ENCODE assay signal across 16 mouse cellular contexts in the genomic region with DNA sequence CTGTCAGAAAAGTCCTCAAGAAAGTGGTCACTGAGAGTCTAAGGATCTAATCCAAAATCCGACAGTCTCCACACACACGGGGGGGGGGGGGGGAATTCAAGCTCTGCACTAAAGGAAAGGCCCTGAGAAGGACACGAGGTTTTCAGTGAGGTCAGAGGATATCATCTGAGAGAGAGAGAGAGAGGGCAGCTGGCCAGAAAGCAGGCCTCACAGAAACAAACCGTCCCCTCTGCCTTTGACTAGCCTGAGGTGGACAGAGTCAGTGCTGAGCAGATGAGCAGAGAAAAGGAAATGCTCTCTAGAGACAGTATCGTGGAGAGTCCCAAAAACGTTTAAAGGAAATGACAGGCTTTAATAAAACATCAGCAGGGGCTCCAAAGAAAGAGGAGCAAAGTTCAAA.
DNase-seq lines count a peak whose midpoint lies in the region; ATAC-seq and TF ChIP-seq lines count a peak whose summit lies in the region.
"Had no signal": no experiment of that assay in that cellular context is flagged by ENCODE, and none has a peak within 500 bp of the region (broad histone marks: within the 10 kb centered on the region; RNA-seq: fewer than 3 reads in every experiment).

No protein-coding gene starts in this region.

- 10% methylated on average over 6 of the region's 6 CpGs for WGBS in heart, adult 2 months
- WGBS in lung, embryonic 15.5 days, result 14% methylated on average over 6 of the region's 6 CpGs
- 11% methylated on average over 6 of the region's 6 CpGs for WGBS in heart, embryonic 13.5 days
- WGBS in embryonic facial prominence, embryonic 10.5 days, result 27% methylated on average over 6 of the region's 6 CpGs

- H3K4me1 ChIP-seq in heart, adult 2 months (ENCODE audit: control insufficient read depth, insufficient read depth, low read length), result peaks cover 10% of the 10 kb centered on the region; the same call in 1 of the 2 replicates
- H3K4me1 ChIP-seq in lung, embryonic 15.5 days, result peaks cover 40% of the 10 kb centered on the region
- H3K4me1 ChIP-seq in heart, embryonic 13.5 days, result peaks cover 53% of the 10 kb centered on the region
- peaks cover 15% of the 10 kb centered on the region for H3K4me1 ChIP-seq in embryonic facial prominence, embryonic 10.5 days
- H3K4me1 ChIP-seq: limb, embryonic 12.5 days had no signal

- H3K36me3 ChIP-seq in heart, adult 2 months (ENCODE audit: control insufficient read depth, insufficient read depth, low read length), result 0 out of 2 replicates have a peak, but pooled peaks cover 2% of the 10 kb centered on the region
- H3K36me3 ChIP-seq in lung, embryonic 15.5 days, result no peaks in the 10 kb centered on the region
- no peaks in the 10 kb centered on the region for H3K36me3 ChIP-seq in heart, embryonic 13.5 days
- H3K36me3 ChIP-seq in embryonic facial prominence, embryonic 10.5 days (replicated peaks), result no peaks in the 10 kb centered on the region
- H3K36me3 ChIP-seq: G1E; limb, embryonic 12.5 days; neural tube, embryonic 15.5 days had no signal

- no peak for TF ChIP-seq CTCF in heart, adult 2 months (IDR thresholded peaks at IDR 0.05)

- H3K27ac ChIP-seq in heart, adult 2 months, result no peak overlapping the region
- H3K27ac ChIP-seq in lung, embryonic 15.5 days, result peak overlapping the region; percentile 10
- H3K27ac ChIP-seq in heart, embryonic 13.5 days (replicated peaks), result peak overlapping the region; percentile 44
- H3K27ac ChIP-seq in embryonic facial prominence, embryonic 10.5 days (replicated peaks), result no peak overlapping the region
- H3K27ac ChIP-seq: hindbrain, embryonic 14.5 days; limb, embryonic 12.5 days; neural tube, embryonic 15.5 days had no signal

- no peaks in the 10 kb centered on the region for H3K9me3 ChIP-seq in lung, embryonic 15.5 days
- peaks cover 8% of the 10 kb centered on the region for H3K9me3 ChIP-seq in heart, embryonic 13.5 days
- peaks cover 5% of the 10 kb centered on the region; the same call in 1 of the 2 replicates for H3K9me3 ChIP-seq in embryonic facial prominence, embryonic 10.5 days
- H3K9me3 ChIP-seq: G1E; neural tube, embryonic 15.5 days had no signal

- no peak overlapping the region for H3K4me2 ChIP-seq in lung, embryonic 15.5 days
- no peak overlapping the region for H3K4me2 ChIP-seq in heart, embryonic 13.5 days
- H3K4me2 ChIP-seq: hindbrain, embryonic 14.5 days; limb, embryonic 12.5 days; neural tube, embryonic 15.5 days had no signal

- TF ChIP-seq POLR2A in heart, adult 2 months (IDR thresholded peaks at IDR 0.05; ENCODE audit: insufficient read depth, low read depth, low read length), result no peak

- peak; percentile 18 to 20 for DNase-seq in heart, adult 9 months (ENCODE audit: low spot score in 2 of 2)
- no peak for DNase-seq in heart, adult 2 months
- no peak for DNase-seq in lung, postnatal 4 days
- peak; percentile 27 for DNase-seq in skeletal muscle tissue, adult 2 months (ENCODE audit: low read depth, low spot score)
- DNase-seq in embryonic facial prominence, embryonic 10.5 days (ENCODE audit: low spot score), result no peak
- DNase-seq: cerebellum, adult 2 months; gastrocnemius, postnatal 14 days; liver, postnatal 0 days; right cerebral cortex, adult 18-20 months had no signal

- no peak overlapping the region for H3K9ac ChIP-seq in heart, adult 2 months (ENCODE audit: low read depth, low read length)
- no peak overlapping the region for H3K9ac ChIP-seq in lung, embryonic 15.5 days
- peak overlapping the region; percentile 45; the same call in 1 of the 2 replicates for H3K9ac ChIP-seq in heart, embryonic 13.5 days
- H3K9ac ChIP-seq: hindbrain, embryonic 14.5 days; limb, embryonic 12.5 days; liver, postnatal 0 days; neural tube, embryonic 15.5 days had no signal

- H3K79me2 ChIP-seq in heart, adult 2 months (replicated peaks; ENCODE audit: control insufficient read depth, insufficient read depth, low read length), result no peaks in the 10 kb centered on the region

- no peak overlapping the region for H3K4me3 ChIP-seq in heart, adult 2 months
- no peak overlapping the region for H3K4me3 ChIP-seq in lung, embryonic 15.5 days
- H3K4me3 ChIP-seq in heart, embryonic 13.5 days, result no peak overlapping the region
- H3K4me3 ChIP-seq in embryonic facial prominence, embryonic 10.5 days, result no peak overlapping the region
- H3K4me3 ChIP-seq: limb, embryonic 12.5 days; megakaryocyte, embryonic 14.5 days; neural tube, embryonic 15.5 days had no signal

- no peak for TF ChIP-seq EP300 in heart, adult 2 months (IDR thresholded peaks at IDR 0.05; ENCODE audit: insufficient read depth, low read depth, low read length)

- no peak for ATAC-seq in lung, embryonic 15.5 days (ENCODE audit: borderline replicate concordance, extremely low read depth, low FRiP score, low TSS enrichment)
- no peak for ATAC-seq in heart, embryonic 13.5 days (ENCODE audit: extremely low read depth, insufficient number of reproducible peaks, low FRiP score, low TSS enrichment)
- ATAC-seq: liver, postnatal 0 days had no signal

- no peaks in the 10 kb centered on the region for H3K27me3 ChIP-seq in heart, adult 2 months (ENCODE audit: control insufficient read depth, insufficient read depth, low read length)
- H3K27me3 ChIP-seq in lung, embryonic 15.5 days, result no peaks in the 10 kb centered on the region
- no peaks in the 10 kb centered on the region for H3K27me3 ChIP-seq in heart, embryonic 13.5 days (replicated peaks)
- H3K27me3 ChIP-seq in embryonic facial prominence, embryonic 10.5 days (replicated peaks; ENCODE audit: low read depth, poor library complexity, severe bottlenecking), result no peaks in the 10 kb centered on the region
- H3K27me3 ChIP-seq: limb, embryonic 12.5 days; neural tube, embryonic 15.5 days had no signal

- intact Hi-C loops in heart, adult 2 months (cut with DNase I), result no loop called here

Comparison
In these comparisons a context has a peak if more than half of its experiments do, and no peak if none do; other contexts are left out.
1. DNase-seq: peak in heart, adult 9 months (2 of 2) and skeletal muscle tissue, adult 2 months (single experiment); none in heart, adult 2 months (0 of 2), lung, postnatal 4 days (0 of 2) and embryonic facial prominence, embryonic 10.5 days (single experiment).
2. H3K27ac ChIP-seq: peak in lung, embryonic 15.5 days (single experiment) and heart, embryonic 13.5 days (single experiment); none in heart, adult 2 months (single experiment) and embryonic facial prominence, embryonic 10.5 days (single experiment).